In the genomic region with DNA sequence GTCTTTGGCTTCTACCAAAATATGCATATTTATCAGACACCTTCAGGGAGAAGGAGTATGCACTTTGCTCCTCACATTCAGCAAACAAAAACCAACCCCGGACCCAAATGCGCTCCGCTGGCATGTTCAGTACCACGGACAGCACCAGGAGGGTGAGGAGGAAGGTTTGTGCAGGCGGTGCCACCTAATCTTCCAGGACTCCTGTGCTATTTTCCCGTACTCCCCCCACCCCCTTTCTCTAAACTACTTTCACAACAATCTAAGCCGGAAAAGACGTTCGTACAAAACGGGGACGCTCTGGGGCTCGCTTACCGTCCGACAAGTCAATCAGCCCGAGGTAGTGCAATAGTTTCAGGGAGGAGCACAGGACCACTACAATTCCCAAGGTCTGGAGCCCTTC, we compare ENCODE assay signal across 8 mouse cellular contexts.
DNase-seq lines count a peak whose midpoint lies in the region; ATAC-seq and TF ChIP-seq lines count a peak whose summit lies in the region.

No protein-coding gene starts in this region.

- TF ChIP-seq POLR2A in lung, adult 2 months (IDR thresholded peaks at IDR 0.05; ENCODE audit: borderline replicate concordance, extremely low read depth, low read depth, low read length), result no peak
- no peak for TF ChIP-seq POLR2A in brain, embryonic 14.5 days (IDR thresholded peaks at IDR 0.05; ENCODE audit: borderline replicate concordance, extremely low read depth, insufficient read depth, insufficient read length, poor library complexity, severe bottlenecking)
- TF ChIP-seq POLR2A in myocyte (IDR thresholded peaks at IDR 0.05; ENCODE audit: insufficient read length, low read depth), result no peak

- no peak overlapping the region for H3K4me3 ChIP-seq in lung, adult 2 months (replicated peaks; ENCODE audit: extremely low read depth, low read depth, low read length)
- no peak overlapping the region for H3K4me3 ChIP-seq in heart, embryonic 15.5 days
- no peak overlapping the region for H3K4me3 ChIP-seq in myocyte

- H3K79me2 ChIP-seq in myocyte (ENCODE audit: control insufficient read depth, insufficient read depth), result no peaks in the 10 kb centered on the region

- H3K4me2 ChIP-seq in heart, embryonic 15.5 days, result peak overlapping the region; percentile 25; the same call in 1 of the 2 replicates
- no peak overlapping the region for H3K4me2 ChIP-seq in myocyte (ENCODE audit: low read depth)

- peaks cover 11% of the 10 kb centered on the region for H3K27me3 ChIP-seq in heart, embryonic 15.5 days
- no peaks in the 10 kb centered on the region for H3K27me3 ChIP-seq in myocyte (ENCODE audit: control insufficient read depth, insufficient read depth, insufficient read length)

- no peaks in the 10 kb centered on the region for H3K4me1 ChIP-seq in lung, adult 2 months (ENCODE audit: control insufficient read depth, insufficient read depth, low read length)
- no peaks in the 10 kb centered on the region for H3K4me1 ChIP-seq in heart, embryonic 15.5 days (replicated peaks)

- peak; percentile 23 for DNase-seq in lung, adult 2 months
- DNase-seq in lung, adult 18-20 months, result no peak
- DNase-seq in brain, embryonic 14.5 days (ENCODE audit: low read depth), result peak; percentile 44
- peak; percentile 14 to 76 for DNase-seq in kidney, postnatal 36 days
- DNase-seq in frontal cortex, postnatal 10 days (ENCODE audit: low spot score in 2 of 2), result no peak
- DNase-seq in right cerebral cortex, postnatal 36 days (ENCODE audit: low spot score in 2 of 2), result no peak

- no peak overlapping the region for H3K9ac ChIP-seq in heart, embryonic 15.5 days

- no peak overlapping the region for H3K27ac ChIP-seq in heart, embryonic 15.5 days

- ATAC-seq in heart, embryonic 15.5 days (replicated peaks; ENCODE audit: insufficient number of reproducible peaks, insufficient read depth, low FRiP score, low read depth), result no peak

- H3K9me3 ChIP-seq in heart, embryonic 15.5 days (replicated peaks), result no peaks in the 10 kb centered on the region

- WGBS in lung, adult 2 months, result 3% methylated on average over 15 of the region's 15 CpGs
- 2% methylated on average over 15 of the region's 15 CpGs for WGBS in heart, embryonic 15.5 days

- no peak overlapping the region for H3ac ChIP-seq in myocyte (ENCODE audit: control insufficient read depth, insufficient read length)

- TF ChIP-seq CTCF in lung, adult 2 months (IDR thresholded peaks at IDR 0.05; ENCODE audit: insufficient read depth, low read length), result no peak
- no peak for TF ChIP-seq CTCF in brain, embryonic 14.5 days (IDR thresholded peaks at IDR 0.05; ENCODE audit: borderline replicate concordance, extremely low read depth, insufficient read depth, insufficient read length)

- H3K36me3 ChIP-seq in heart, embryonic 15.5 days, result no peaks in the 10 kb centered on the region
- H3K36me3 ChIP-seq in myocyte (ENCODE audit: control insufficient read depth, insufficient read depth), result no peaks in the 10 kb centered on the region

TF ChIP-seq in myocyte, 11 proteins besides CTCF, POLR2A, EP300 and RAD21:
- TF ChIP-seq REST (IDR thresholded peaks at IDR 0.05; ENCODE audit: insufficient read depth, insufficient read length), result peak; percentile 93
- no peak for TF ChIP-seq USF1 (IDR thresholded peaks at IDR 0.05; ENCODE audit: low read depth)
- no peak for TF ChIP-seq MAX (IDR thresholded peaks at IDR 0.05; ENCODE audit: low read depth)
- no peak for TF ChIP-seq E2F4 (IDR thresholded peaks at IDR 0.05; ENCODE audit: insufficient read depth)
- no peak for TF ChIP-seq CEBPB (IDR thresholded peaks at IDR 0.05; ENCODE audit: insufficient read depth, poor library complexity, severe bottlenecking)
- no peak for TF ChIP-seq TCF3 (IDR thresholded peaks at IDR 0.05; ENCODE audit: insufficient read length, low read depth)

Comparison
In these comparisons a context has a peak if more than half of its experiments do, and no peak if none do; other contexts are left out.
1. DNase-seq: peak in lung, adult 2 months (single experiment), brain, embryonic 14.5 days (single experiment) and kidney, postnatal 36 days (2 of 2); none in lung, adult 18-20 months (0 of 2), frontal cortex, postnatal 10 days (0 of 2) and right cerebral cortex, postnatal 36 days (0 of 2).